Mouse (Mus musculus) bone marrow, adult 2 months (tissue): ENCODE measurements at regions not wholly inside any gene's neighbourhood (a gene's known extent, or its start where the extent isn't known, plus 50 kb on each side); places are given as distances from the start of the nearest gene placed in this dataset.
A peak's percentile ranks its signal among the peaks of the same experiment; 100 is the strongest.

Experiments
- H3K27ac ChIP-seq: fragments of 200-500 bp; 2 replicates; pipeline ENCODE4 v1.5.1; 2012; ENCODE audit warnings: low read depth, mild to moderate bottlenecking, control low read depth, inconsistent platforms, low read length; ENCODE audit not compliant: control insufficient read depth, poor library complexity, insufficient read depth
- H3K4me1 ChIP-seq: fragments of 200-500 bp; 2 replicates; pipeline ENCODE4 v1.6.1; 2011; ENCODE audit warnings: low read length; ENCODE audit not compliant: control insufficient read depth, insufficient read depth
- H3K4me3 ChIP-seq: fragments of 200-500 bp; replicated peaks from 2 replicates; pipeline ENCODE3; 2011; ENCODE audit warnings: mild to moderate bottlenecking, low read depth, low read length, control low read depth; ENCODE audit not compliant: control insufficient read depth
- CTCF ChIP-seq: fragments of 200-500 bp; IDR thresholded peaks from 2 replicates; pipeline ENCODE4 v1.5.1; 2011; ENCODE audit warnings: low read length, control low read depth; ENCODE audit not compliant: control insufficient read depth, insufficient read depth
- POLR2A ChIP-seq: fragments of 200-500 bp; IDR thresholded peaks from 2 replicates; pipeline ENCODE4 v1.6.1; 2011; ENCODE audit warnings: low read depth, mild to moderate bottlenecking, control low read depth, low read length, borderline replicate concordance; ENCODE audit not compliant: control insufficient read depth
- WGBS: fragments of 180-500 bp; shearing (Covaris S2); methylation state at CpG from one replicate; pipeline ENCODE4 v1.1.7; 2018; 5-methylcytosine and 5-hydroxymethylcytosine counted together

DNA sequence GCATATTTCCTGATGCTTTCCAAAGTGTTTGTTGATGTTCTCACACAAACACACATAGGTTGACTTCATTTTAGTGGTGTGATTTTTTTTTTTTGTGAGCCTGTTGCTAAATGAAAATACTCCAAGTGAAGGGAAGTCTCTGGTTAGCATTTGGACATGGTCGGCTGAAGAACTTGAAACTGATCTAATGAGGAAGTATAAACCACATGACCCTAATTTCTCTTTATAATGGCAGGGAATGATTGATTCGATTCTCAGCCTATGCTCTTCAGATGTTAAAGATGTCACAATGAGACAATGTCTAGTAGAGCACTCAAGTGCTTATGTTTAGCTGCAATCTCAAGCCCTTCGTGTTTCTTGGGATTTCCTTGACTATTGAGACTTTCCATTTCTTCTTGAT, 372.1 kb downstream of the Ankrd50 start:
- no peak for TF ChIP-seq CTCF
- H3K27ac ChIP-seq: no peak overlapping the region
- H3K4me1 ChIP-seq: no peaks in the 10 kb centered on the region; the same call in none of the 2 replicates
- WGBS: 19% methylated on average over 3 of the region's 3 CpGs
- H3K4me3 ChIP-seq: no peak overlapping the region

DNA sequence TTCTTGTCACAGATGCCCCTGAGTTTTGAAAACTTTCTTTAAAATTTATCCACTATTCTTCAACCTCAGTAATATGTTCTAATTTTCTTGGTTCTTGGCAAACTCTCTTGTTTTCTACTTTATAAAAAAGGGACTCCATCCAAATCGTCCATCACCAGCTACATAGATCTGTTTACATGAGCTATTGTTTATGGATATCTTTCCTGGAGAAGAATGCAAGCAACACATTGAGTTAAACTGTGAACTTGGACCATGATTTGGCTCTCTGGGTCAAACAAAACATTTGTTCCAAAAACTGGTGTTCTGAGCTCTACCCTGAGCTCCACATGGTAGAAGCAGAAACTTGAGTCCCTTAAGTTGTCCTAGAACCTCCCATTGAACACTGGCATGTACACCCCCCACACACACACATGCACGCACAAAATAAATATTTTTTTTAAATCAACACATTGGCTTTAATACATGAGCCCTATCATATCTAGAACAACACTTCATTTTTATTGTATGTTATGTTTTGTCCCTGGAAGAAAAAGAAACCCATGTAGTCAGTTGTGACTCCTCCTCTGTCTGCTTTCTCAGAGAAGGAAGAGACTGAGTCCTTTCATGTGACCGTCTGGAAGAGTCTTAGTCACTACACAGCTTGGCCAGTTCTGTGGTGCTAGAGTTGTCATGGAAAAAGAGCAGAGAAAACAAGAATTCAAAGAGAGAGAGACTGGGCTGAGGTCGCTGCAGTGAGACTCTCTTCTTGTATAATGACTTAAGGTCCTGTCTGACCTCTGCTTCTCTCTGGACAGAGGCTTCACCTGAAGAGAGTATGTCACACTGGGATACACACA, 379.4 kb downstream of the Ankrd50 start:
- H3K27ac ChIP-seq: no peak overlapping the region
- no peaks in the 10 kb centered on the region for H3K4me1 ChIP-seq
- 59% methylated on average over 4 of the region's 4 CpGs for WGBS
- H3K4me3 ChIP-seq: no peak overlapping the region
- no peak for TF ChIP-seq POLR2A
- no peak for TF ChIP-seq CTCF

DNA sequence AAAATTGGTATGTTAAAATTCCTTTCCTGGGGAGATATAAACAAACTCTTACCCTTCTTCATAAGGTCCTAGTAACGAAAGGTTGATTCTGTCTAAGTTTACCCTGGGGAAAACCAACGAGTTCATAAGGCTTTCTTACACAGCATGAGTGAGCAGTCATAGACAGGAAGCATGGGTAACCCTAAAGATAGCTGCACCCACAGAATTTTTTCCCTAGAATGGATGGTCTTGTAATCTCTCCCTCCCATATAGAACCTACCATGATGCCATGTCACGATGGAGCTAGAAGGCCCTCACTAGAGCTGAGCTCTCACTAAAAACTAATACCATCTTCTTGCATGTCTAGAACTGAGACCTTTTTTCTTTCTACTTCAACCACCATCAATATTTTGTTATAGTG, 380.1 kb upstream of the Gm5148 start:
- no peak overlapping the region for H3K4me3 ChIP-seq
- no peak overlapping the region for H3K27ac ChIP-seq
- TF ChIP-seq POLR2A (no peak), CTCF (no peak)
- no peaks in the 10 kb centered on the region for H3K4me1 ChIP-seq
- WGBS: 44% methylated on average over 3 of the region's 3 CpGs

DNA sequence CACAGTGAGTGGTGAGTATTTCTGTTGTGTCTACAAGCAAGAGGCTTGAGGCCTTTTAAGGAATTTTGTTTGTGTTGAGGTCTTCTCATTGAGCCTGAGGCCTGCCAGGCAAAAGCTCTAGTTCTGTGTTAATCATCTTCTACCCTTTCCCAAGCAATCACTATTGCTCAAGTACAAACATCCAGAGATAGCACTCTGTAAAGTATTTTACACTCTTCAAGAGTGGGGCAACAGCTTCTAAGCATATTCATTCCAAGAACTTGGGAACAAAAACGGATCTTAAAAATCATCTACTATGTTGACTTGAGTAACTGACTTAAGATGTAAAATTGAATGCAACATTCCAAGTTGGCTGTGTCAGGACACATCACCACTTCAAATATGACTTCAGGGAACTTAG, 378.7 kb upstream of the Gm5148 start:
- no peak overlapping the region for H3K4me3 ChIP-seq
- H3K27ac ChIP-seq: no peak overlapping the region
- WGBS: 78% methylated on average over 1 of the region's 1 CpGs
- no peaks in the 10 kb centered on the region for H3K4me1 ChIP-seq
- TF ChIP-seq POLR2A: no peak
- TF ChIP-seq CTCF: no peak

DNA sequence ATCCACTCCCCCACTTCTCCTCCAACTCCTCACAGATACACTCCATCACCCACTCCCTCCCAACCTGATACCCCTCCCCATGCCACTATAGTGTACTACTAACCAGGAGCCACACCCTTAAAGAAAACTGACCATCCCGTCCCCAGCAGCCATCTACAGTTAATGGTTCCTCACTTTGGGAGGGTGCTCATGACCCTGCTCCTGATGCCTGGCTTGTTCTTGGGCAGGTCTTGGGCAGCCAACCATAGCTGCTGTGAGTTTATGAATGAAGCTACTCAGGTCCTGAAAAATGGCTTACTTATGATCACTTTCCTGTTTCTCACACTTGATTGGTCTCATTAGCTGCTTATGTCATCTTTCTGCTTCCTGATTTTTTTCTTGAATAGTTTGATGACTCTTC, 377.9 kb upstream of the Gm5148 start:
- Histone ChIP-seq H3K4me1 (no peaks in the 10 kb centered on the region), H3K27ac (no peak overlapping the region), H3K4me3 (no peak overlapping the region)
- 83% methylated on average over 1 of the region's 1 CpGs for WGBS
- TF ChIP-seq CTCF (no peak), POLR2A (no peak)

DNA sequence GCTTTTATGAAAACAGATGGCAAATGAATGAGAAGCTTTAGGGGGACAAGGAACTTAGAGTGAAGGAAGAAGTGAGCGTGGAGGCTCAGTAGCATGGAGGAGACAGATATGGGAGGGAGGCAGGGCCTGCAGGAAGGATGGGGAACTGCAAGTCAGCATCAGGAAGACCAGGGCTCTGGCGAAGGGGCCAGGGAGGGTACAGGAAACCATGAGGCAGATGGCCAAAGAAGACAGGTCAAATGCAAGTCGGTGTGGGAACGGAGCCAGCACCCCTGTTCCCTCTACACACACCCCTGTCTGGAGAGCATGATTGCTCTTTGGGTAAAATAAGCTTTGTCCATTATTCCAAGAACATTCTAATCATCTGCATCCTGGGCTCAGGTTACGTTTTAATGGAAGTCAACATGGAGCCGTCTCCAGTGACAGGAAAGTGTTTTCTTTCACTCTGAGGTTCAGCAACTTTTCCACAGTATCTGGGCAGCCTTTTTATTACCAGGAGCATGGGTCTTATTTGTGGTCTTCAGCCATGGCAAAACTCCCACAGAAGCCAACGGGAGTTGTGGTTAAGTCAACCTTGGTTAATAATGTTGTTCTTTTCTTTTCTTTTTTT, 370.2 kb upstream of the Gm5148 start:
- Histone ChIP-seq H3K4me3 (no peak overlapping the region), H3K4me1 (no peaks in the 10 kb centered on the region), H3K27ac (no peak overlapping the region)
- 7% methylated on average over 7 of the region's 7 CpGs for WGBS
- TF ChIP-seq CTCF (peak; percentile 15; the same call in 1 of the 2 replicates), POLR2A (no peak)

DNA sequence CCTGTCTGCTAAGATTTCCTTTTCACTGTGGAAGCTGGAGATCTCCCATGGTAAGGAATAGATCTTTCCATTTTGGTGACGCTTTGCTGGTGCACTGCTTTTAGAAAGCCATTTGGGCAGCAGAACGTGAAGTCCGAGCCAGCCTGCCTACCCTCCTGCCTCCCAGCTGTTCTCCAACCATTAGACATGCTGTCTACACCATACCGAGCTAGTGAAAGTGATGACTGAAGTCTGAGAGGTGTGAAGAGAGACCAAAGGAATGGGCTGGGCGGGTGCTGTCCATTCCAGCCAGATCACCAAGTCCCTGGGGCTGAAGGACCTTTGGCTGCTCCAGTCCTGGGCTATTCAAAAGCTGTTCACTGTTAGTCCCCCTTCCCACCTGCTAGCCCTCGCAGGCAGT, 360.3 kb upstream of the Gm5148 start:
- no peak overlapping the region for H3K4me3 ChIP-seq
- H3K27ac ChIP-seq: no peak overlapping the region
- TF ChIP-seq CTCF (no peak), POLR2A (no peak)
- 75% methylated on average over 6 of the region's 6 CpGs for WGBS
- H3K4me1 ChIP-seq: no peaks in the 10 kb centered on the region

DNA sequence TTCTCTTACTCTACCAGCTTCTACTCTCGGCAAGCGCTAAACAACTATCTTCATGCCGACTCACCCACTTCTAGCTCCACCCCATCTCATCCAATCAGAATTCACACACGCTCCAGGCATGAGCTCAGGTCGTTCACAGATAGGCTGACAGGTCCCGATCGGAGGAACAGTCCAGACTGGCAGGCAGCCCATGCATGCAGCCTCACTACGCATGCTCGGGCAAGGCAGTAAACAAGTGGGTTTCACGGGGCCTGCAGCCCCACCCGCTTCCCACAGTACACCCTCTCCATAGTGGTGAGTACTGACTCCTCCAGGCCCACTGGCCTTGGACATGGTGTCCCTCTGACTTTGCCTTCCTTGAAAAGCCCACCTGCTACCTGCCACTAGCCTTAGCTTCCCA, 358.1 kb upstream of the Gm5148 start:
- WGBS: 86% methylated on average over 11 of the region's 11 CpGs
- no peaks in the 10 kb centered on the region for H3K4me1 ChIP-seq
- H3K27ac ChIP-seq: no peak overlapping the region
- no peak overlapping the region for H3K4me3 ChIP-seq
- no peak for TF ChIP-seq CTCF
- TF ChIP-seq POLR2A: no peak

DNA sequence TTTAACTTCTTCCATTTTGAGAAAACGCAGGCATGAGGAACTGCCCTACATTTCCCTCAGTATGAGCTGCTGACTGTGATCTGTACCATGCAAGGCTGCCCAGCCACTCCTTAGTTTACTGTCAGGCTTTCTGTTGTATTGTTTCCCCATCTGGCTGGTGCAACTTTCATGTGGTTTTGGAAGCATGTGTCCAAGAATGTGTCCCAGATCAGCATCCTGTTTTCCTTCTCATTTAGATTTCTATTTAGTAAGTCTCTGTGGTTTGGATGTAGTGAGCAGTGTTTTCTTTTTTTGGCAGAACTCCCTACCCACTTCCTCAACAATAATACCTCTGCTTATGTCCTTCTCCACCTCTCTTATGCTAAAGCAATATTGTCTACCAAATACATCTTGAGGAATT, 352.5 kb upstream of the Gm5148 start:
- Histone ChIP-seq H3K4me3 (no peak overlapping the region), H3K4me1 (no peaks in the 10 kb centered on the region; the same call in 1 of the 2 replicates), H3K27ac (no peak overlapping the region)
- TF ChIP-seq POLR2A (no peak), CTCF (no peak)
- 7% methylated on average over 1 of the region's 1 CpGs for WGBS

DNA sequence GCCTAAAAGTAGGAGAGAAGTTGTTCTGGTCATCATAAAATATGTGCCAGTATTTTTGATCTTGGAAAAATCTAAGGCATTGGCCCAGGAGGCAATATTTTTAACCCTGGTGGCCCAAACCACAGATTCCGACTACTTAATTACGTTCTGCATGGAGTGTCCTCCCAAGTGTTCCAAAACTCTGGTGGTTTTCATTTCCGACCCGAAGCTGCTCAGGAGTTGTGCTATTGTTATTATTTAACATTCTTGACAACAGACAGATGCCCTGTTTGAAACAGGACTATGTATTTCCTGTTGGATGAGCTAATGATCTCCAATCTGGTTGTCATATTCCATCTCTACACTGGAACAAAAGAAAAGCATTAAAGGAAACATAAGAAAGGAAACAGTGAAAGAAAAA, 349.7 kb upstream of the Gm5148 start:
- no peak overlapping the region for H3K27ac ChIP-seq
- no peak overlapping the region for H3K4me3 ChIP-seq
- no peaks in the 10 kb centered on the region; the same call in 1 of the 2 replicates for H3K4me1 ChIP-seq
- TF ChIP-seq POLR2A (no peak), CTCF (no peak)
- WGBS: 78% methylated on average over 4 of the region's 4 CpGs
